Mouse (Mus musculus) heart, postnatal 0 days (tissue): ENCODE results near the gene Dppa5a. TPM values are rescaled to one million over a fixed set of nuclear protein-coding genes. Genes with fewer than 3 reads are reported as not detected.

Experiments used
- ATAC-seq: fragments of 200-750 bp; cut with Nextera tagmentation; 2 replicates; pipeline ENCODE4 v1.8.0; 2017; ENCODE audit warnings: low read depth, moderate number of reproducible peaks, moderate library complexity; ENCODE audit not compliant: insufficient read depth
- DNase-seq: peaks from one replicate; pipeline ENCODE4 v3.0.0-alpha.2; 2016; ENCODE audit warnings: low spot score
- H3K27ac ChIP-seq: fragments of 300-500 bp; sonication (generic); 2 replicates; pipeline ENCODE4 v1.5.1; 2014; ENCODE audit warnings: low read depth, mild to moderate bottlenecking
- H3K27me3 ChIP-seq: fragments of 300-500 bp; sonication (generic); 2 replicates; pipeline ENCODE4 v1.6.1; 2014; ENCODE audit warnings: low read length, mixed read lengths; ENCODE audit not compliant: control insufficient read depth, insufficient read depth
- H3K36me3 ChIP-seq: fragments of 300-500 bp; sonication (generic); replicated peaks from 2 replicates; pipeline ENCODE4 v1.6.1; 2014; ENCODE audit warnings: low read length, mixed read lengths; ENCODE audit not compliant: control insufficient read depth, insufficient read depth
- H3K4me1 ChIP-seq: fragments of 300-500 bp; sonication (generic); 2 replicates; pipeline ENCODE4 v1.6.1; 2014; ENCODE audit warnings: antibody characterized with exemption; ENCODE audit not compliant: control insufficient read depth, insufficient read depth
- H3K4me2 ChIP-seq: fragments of 300-500 bp; sonication (generic); 2 replicates; pipeline ENCODE4 v1.6.1; 2014; ENCODE audit warnings: low read depth, mild to moderate bottlenecking, low read length, moderate library complexity
- H3K4me3 ChIP-seq: fragments of 300-500 bp; sonication (generic); 2 replicates; pipeline ENCODE4 v1.5.1; 2014; ENCODE audit warnings: low read depth, low read length
- H3K9ac ChIP-seq: fragments of 300-500 bp; sonication (generic); replicated peaks from 2 replicates; pipeline ENCODE4 v1.6.1; 2014; ENCODE audit warnings: low read depth, low read length, mixed read lengths
- H3K9me3 ChIP-seq: fragments of 300-500 bp; sonication (generic); replicated peaks from 2 replicates; pipeline ENCODE4 v1.6.1; 2016; ENCODE audit warnings: low read length; ENCODE audit not compliant: control insufficient read depth
- CTCF ChIP-seq: IDR thresholded peaks from 2 replicates; pipeline ENCODE4 v1.5.1; 2016; ENCODE audit warnings: antibody characterized with exemption, control low read depth, low read depth
- EP300 ChIP-seq: IDR thresholded peaks from 2 replicates; pipeline ENCODE4 v1.6.1; 2016; ENCODE audit warnings: antibody characterized with exemption, low read depth
- WGBS: fragments of 180-500 bp; shearing (Covaris S2); extraction: QIAGEN DNeasy Blood & Tissue Kit; methylation state at CpG from one replicate; pipeline ENCODE4 v1.1.7; 2014; 5-methylcytosine and 5-hydroxymethylcytosine counted together
- polyA plus RNA-seq: library from polyadenylated mRNA; unstranded; fragments of >200 nt; fragmentation: Nextera tagmentation; extraction: Ambion mirVana; gene quantifications from 2 replicates; pipeline ENCODE4 v1.2.1, GENCODE M21; 2015
- total RNA-seq: library from RNA; depleted of rRNA; stranded (reverse); fragments of >200 nt; gene quantifications from 2 replicates; pipeline ENCODE4 v1.2.3, GENCODE M21; 2014; ENCODE audit warnings: low replicate concordance

Gene Dppa5a
- total and polyA plus RNA-seq, 2 experiments from 2014 or later: not detected

GRCm38 (mm10) chr9:78394602-78395001 is 26.6 kb upstream of the Dppa5a start:
- Histone ChIP-seq H3K27me3 (peaks cover 54% of the 10 kb centered on the region), H3K27ac (no peak overlapping the region), H3K4me2 (no peak overlapping the region), H3K4me1 (0 out of 2 replicates have a peak, but pooled peaks cover 6% of the 10 kb centered on the region), H3K9ac (no peak overlapping the region), H3K36me3 (no peaks in the 10 kb centered on the region), H3K9me3 (no peaks in the 10 kb centered on the region), H3K4me3 (no peak overlapping the region)
- no peak for DNase-seq
- no peak for TF ChIP-seq CTCF
- no peak for TF ChIP-seq EP300
- 65% methylated on average over 7 of the region's 7 CpGs for WGBS
- ATAC-seq: no peak

- 82% methylated on average over 10 of the region's 10 CpGs for WGBS
- H3K27me3 ChIP-seq: peaks cover 54% of the 10 kb centered on the region
Measured at GRCm38 (mm10) chr9:78393741-78394140, 25.8 kb upstream of the Dppa5a start.

GRCm38 (mm10) chr9:78389981-78390380 is 22.0 kb upstream of the Dppa5a start:
- Histone ChIP-seq H3K4me1 (no peaks in the 10 kb centered on the region), H3K27ac (no peak overlapping the region), H3K4me2 (no peak overlapping the region), H3K36me3 (no peaks in the 10 kb centered on the region), H3K9me3 (no peaks in the 10 kb centered on the region), H3K9ac (no peak overlapping the region), H3K4me3 (no peak overlapping the region), H3K27me3 (peaks cover 30% of the 10 kb centered on the region)
- WGBS: 51% methylated on average over 5 of the region's 5 CpGs
- ATAC-seq (no peak), DNase-seq (no peak)
- TF ChIP-seq CTCF: no peak
- no peak for TF ChIP-seq EP300

More at GRCm38 (mm10) chr9:78393741-78394140, 25.8 kb upstream of the Dppa5a start:
- Histone ChIP-seq H3K36me3 (no peaks in the 10 kb centered on the region), H3K4me2 (no peak overlapping the region), H3K9ac (no peak overlapping the region), H3K9me3 (no peaks in the 10 kb centered on the region), H3K4me3 (no peak overlapping the region), H3K27ac (no peak overlapping the region), H3K4me1 (0 out of 2 replicates have a peak, but pooled peaks cover 6% of the 10 kb centered on the region)
- ATAC-seq: no peak
- no peak for TF ChIP-seq EP300
- no peak for TF ChIP-seq CTCF
- DNase-seq: no peak

GRCm38 (mm10) chr9:78386947-78387346 is 19.0 kb upstream of the Dppa5a start:
- 0 out of 2 replicates have a peak, but pooled peaks cover 5% of the 10 kb centered on the region for H3K27me3 ChIP-seq
- no peak overlapping the region for H3K4me3 ChIP-seq
- H3K4me1 ChIP-seq: no peaks in the 10 kb centered on the region
- TF ChIP-seq EP300 (no peak), CTCF (no peak)
- ATAC-seq (no peak), DNase-seq (no peak)
- H3K27ac ChIP-seq: no peak overlapping the region
- no peaks in the 10 kb centered on the region for H3K36me3 ChIP-seq
- no peak overlapping the region for H3K9ac ChIP-seq
- H3K9me3 ChIP-seq: no peaks in the 10 kb centered on the region
- WGBS: 80% methylated on average over 7 of the region's 7 CpGs
- H3K4me2 ChIP-seq: no peak overlapping the region

- no peaks in the 10 kb centered on the region for H3K4me1 ChIP-seq
- no peak overlapping the region for H3K4me2 ChIP-seq
- TF ChIP-seq CTCF: peak; percentile 45
- no peak for TF ChIP-seq EP300
- DNase-seq (no peak), ATAC-seq (no peak)
- H3K4me3 ChIP-seq: no peak overlapping the region
- no peaks in the 10 kb centered on the region for H3K27me3 ChIP-seq
- H3K9ac ChIP-seq: no peak overlapping the region
- H3K9me3 ChIP-seq: no peaks in the 10 kb centered on the region
- H3K36me3 ChIP-seq: no peaks in the 10 kb centered on the region
- H3K27ac ChIP-seq: no peak overlapping the region
- WGBS: 54% methylated on average over 3 of the region's 3 CpGs
Measured at GRCm38 (mm10) chr9:78385893-78386292, 17.9 kb upstream of the Dppa5a start.
